Mouse (Mus musculus) liver, postnatal 0 days (tissue): ENCODE data around the gene Nrip3. TPM values are rescaled to one million over a fixed set of nuclear protein-coding genes. Genes with fewer than 3 reads are reported as not detected.
A peak's percentile ranks its signal among the peaks of the same experiment; 100 is the strongest.

Experiments used
- ATAC-seq: fragments of 200-750 bp; cut with Nextera tagmentation; 2 replicates; pipeline ENCODE4 v1.8.0; 2017; ENCODE audit warnings: mild to moderate bottlenecking, moderate library complexity
- DNase-seq: peaks from one replicate; pipeline ENCODE4 v3.0.0-alpha.2; 2016
- H3K27ac ChIP-seq: fragments of 300-500 bp; sonication (generic); 2 replicates; pipeline ENCODE4 v1.5.1; 2014; ENCODE audit warnings: antibody characterized with exemption, moderate library complexity, mild to moderate bottlenecking, low read depth
- H3K27me3 ChIP-seq: fragments of 300-500 bp; sonication (generic); 2 replicates; pipeline ENCODE4 v1.6.1; 2014; ENCODE audit warnings: low read length, control low read depth, mixed read lengths; ENCODE audit not compliant: insufficient read depth
- H3K36me3 ChIP-seq: fragments of 300-500 bp; sonication (generic); replicated peaks from 2 replicates; pipeline ENCODE4 v1.6.1; 2014; ENCODE audit warnings: mild to moderate bottlenecking, control low read depth, low read length, moderate library complexity, mixed read lengths; ENCODE audit not compliant: insufficient read depth
- H3K4me1 ChIP-seq: fragments of 300-500 bp; sonication (generic); 2 replicates; pipeline ENCODE4 v1.6.1; 2014; ENCODE audit warnings: antibody characterized with exemption, mild to moderate bottlenecking, control low read depth; ENCODE audit not compliant: insufficient read depth
- H3K4me2 ChIP-seq: fragments of 300-500 bp; sonication (generic); 2 replicates; pipeline ENCODE4 v1.6.1; 2014; ENCODE audit warnings: low read depth, mild to moderate bottlenecking, low read length, moderate library complexity, mixed read lengths
- H3K4me3 ChIP-seq: fragments of 300-500 bp; sonication (generic); 2 replicates; pipeline ENCODE4 v1.5.1; 2014; ENCODE audit warnings: low read depth, low read length
- H3K9ac ChIP-seq: fragments of 300-500 bp; sonication (generic); replicated peaks from 2 replicates; pipeline ENCODE4 v1.6.1; 2014; ENCODE audit warnings: mild to moderate bottlenecking, moderate library complexity
- H3K9me3 ChIP-seq: fragments of 300-500 bp; sonication (generic); 2 replicates; pipeline ENCODE4 v1.6.1; 2016; ENCODE audit warnings: mild to moderate bottlenecking, control low read depth, low read length, mixed read lengths
- CTCF ChIP-seq: sonication (generic); IDR thresholded peaks from 2 replicates; pipeline ENCODE4 v1.5.1; 2016; ENCODE audit warnings: antibody characterized with exemption, low read depth
- EP300 ChIP-seq: IDR thresholded peaks from 2 replicates; pipeline ENCODE4 v1.6.1; 2016; ENCODE audit warnings: antibody characterized with exemption, low read depth, mild to moderate bottlenecking
- WGBS: fragments of 180-500 bp; shearing (Covaris S2); extraction: QIAGEN DNeasy Blood & Tissue Kit; methylation state at CpG from one replicate; pipeline ENCODE4 v1.1.7; 2014; ENCODE audit not compliant: insufficient replicate concordance; 5-methylcytosine and 5-hydroxymethylcytosine counted together
- polyA plus RNA-seq: library from polyadenylated mRNA; unstranded; fragments of >200 nt; fragmentation: Nextera tagmentation; extraction: Ambion mirVana; gene quantifications from 2 replicates; pipeline ENCODE4 v1.2.1, GENCODE M21; 2015

Nrip3 gene
- polyA plus RNA-seq, 1 experiment from 2014 or later: 0.28 TPM

GRCm38 (mm10) chr7:109739822-109740370 is 41.9 kb downstream of the Nrip3 start:
- no peaks in the 10 kb centered on the region for H3K4me1 ChIP-seq
- H3K4me2 ChIP-seq: no peak overlapping the region
- H3K9me3 ChIP-seq: no peaks in the 10 kb centered on the region
- TF ChIP-seq EP300 (no peak), CTCF (no peak)
- no peak overlapping the region for H3K4me3 ChIP-seq
- no peak overlapping the region for H3K9ac ChIP-seq
- DNase-seq (no peak), ATAC-seq (no peak)
- H3K27ac ChIP-seq: no peak overlapping the region
- H3K27me3 ChIP-seq: no peaks in the 10 kb centered on the region
- peaks cover 58% of the 10 kb centered on the region for H3K36me3 ChIP-seq
- WGBS: 62% methylated on average over 5 of the region's 5 CpGs

DNA sequence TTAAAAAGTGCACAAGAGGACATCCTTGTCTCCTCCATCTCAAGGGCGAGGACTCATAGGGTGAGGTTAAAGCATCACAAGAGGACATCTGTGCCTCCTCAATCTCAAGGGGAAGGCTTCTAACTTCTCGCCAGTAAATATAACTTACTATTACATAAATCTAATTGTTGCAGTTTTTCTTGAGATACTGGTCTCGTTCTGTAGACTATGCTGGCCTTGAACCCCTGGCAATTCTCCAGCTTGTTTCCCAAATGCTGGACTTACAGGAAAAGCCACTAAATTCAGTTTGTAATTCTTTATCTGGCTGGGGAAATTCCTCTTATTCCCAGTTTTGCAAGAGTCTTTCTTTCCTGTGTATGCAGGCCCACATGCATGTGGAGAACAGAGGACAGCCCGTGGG is 47.0 kb downstream of the Nrip3 start:
- no peak for ATAC-seq
- no peak overlapping the region for H3K4me2 ChIP-seq
- no peaks in the 10 kb centered on the region for H3K27me3 ChIP-seq
- no peaks in the 10 kb centered on the region for H3K9me3 ChIP-seq
- H3K4me3 ChIP-seq: no peak overlapping the region
- no peak for DNase-seq
- no peak for TF ChIP-seq CTCF
- TF ChIP-seq EP300: no peak
- 72% methylated on average over 4 of the region's 4 CpGs for WGBS
- no peak overlapping the region for H3K9ac ChIP-seq
- H3K27ac ChIP-seq: no peak overlapping the region
- peaks cover 21% of the 10 kb centered on the region for H3K36me3 ChIP-seq
- H3K4me1 ChIP-seq: no peaks in the 10 kb centered on the region

GRCm38 (mm10) chr7:109731626-109732025 is 50.2 kb downstream of the Nrip3 start, which contains the start of gene Ascl3:
TSS of gene Ascl3 (minus strand) at chr7:109731726.
- Histone ChIP-seq H3K27me3 (no peaks in the 10 kb centered on the region), H3K4me1 (no peaks in the 10 kb centered on the region), H3K36me3 (peaks cover 12% of the 10 kb centered on the region), H3K4me3 (no peak within 1 kb of the TSS), H3K4me2 (no peak within 1 kb of the TSS), H3K9ac (no peak within 1 kb of the TSS), H3K9me3 (no peaks in the 10 kb centered on the region), H3K27ac (no peak within 1 kb of the TSS)
- TF ChIP-seq CTCF (no peak), EP300 (no peak)
- WGBS: 87% methylated on average over 5 of the region's 5 CpGs
- no peak for DNase-seq
- ATAC-seq: no peak

GRCm38 (mm10) chr7:109723697-109724096 is 58.1 kb downstream of the Nrip3 start, which contains the start of gene BC051019:
TSS of gene BC051019 (minus strand) at chr7:109723850.
- Histone ChIP-seq H3K27me3 (no peaks in the 10 kb centered on the region), H3K36me3 (no peaks in the 10 kb centered on the region), H3K4me2 (no peak within 1 kb of the TSS), H3K4me3 (no peak within 1 kb of the TSS), H3K27ac (no peak within 1 kb of the TSS), H3K9ac (no peak within 1 kb of the TSS), H3K4me1 (no peaks in the 10 kb centered on the region), H3K9me3 (no peaks in the 10 kb centered on the region; the same call in 1 of the 2 replicates)
- DNase-seq: no peak
- ATAC-seq: no peak
- no peak for TF ChIP-seq CTCF
- 88% methylated on average over 5 of the region's 5 CpGs for WGBS

GRCm38 (mm10) chr7:109723114-109723513 is 58.7 kb downstream of the Nrip3 start:
- ATAC-seq (no peak), DNase-seq (no peak)
- Histone ChIP-seq H3K9ac (no peak overlapping the region), H3K9me3 (no peaks in the 10 kb centered on the region; the same call in 1 of the 2 replicates), H3K4me2 (no peak overlapping the region), H3K27ac (no peak overlapping the region), H3K4me3 (no peak overlapping the region), H3K36me3 (no peaks in the 10 kb centered on the region), H3K4me1 (no peaks in the 10 kb centered on the region), H3K27me3 (no peaks in the 10 kb centered on the region)
- TF ChIP-seq EP300: no peak
- no peak for TF ChIP-seq CTCF
- 91% methylated on average over 8 of the region's 8 CpGs for WGBS

- Histone ChIP-seq H3K4me2 (no peak overlapping the region), H3K9ac (no peak overlapping the region)
- no peak for ATAC-seq
These were observed 59.2 kb downstream of the Nrip3 start for GRCm38 (mm10) chr7:109722618-109723017.

More at GRCm38 (mm10) chr7:109722618-109723017, 59.2 kb downstream of the Nrip3 start:
- Histone ChIP-seq H3K4me3 (no peak overlapping the region), H3K36me3 (no peaks in the 10 kb centered on the region), H3K9me3 (no peaks in the 10 kb centered on the region; the same call in 1 of the 2 replicates), H3K27me3 (no peaks in the 10 kb centered on the region), H3K4me1 (no peaks in the 10 kb centered on the region), H3K27ac (no peak overlapping the region)
- TF ChIP-seq CTCF (peak; percentile 45), EP300 (no peak)
- WGBS: 90% methylated on average over 2 of the region's 2 CpGs
- DNase-seq: peak; percentile 29
